Comparison of ENCODE assay signal across 8 mouse cellular contexts in the genomic region with DNA sequence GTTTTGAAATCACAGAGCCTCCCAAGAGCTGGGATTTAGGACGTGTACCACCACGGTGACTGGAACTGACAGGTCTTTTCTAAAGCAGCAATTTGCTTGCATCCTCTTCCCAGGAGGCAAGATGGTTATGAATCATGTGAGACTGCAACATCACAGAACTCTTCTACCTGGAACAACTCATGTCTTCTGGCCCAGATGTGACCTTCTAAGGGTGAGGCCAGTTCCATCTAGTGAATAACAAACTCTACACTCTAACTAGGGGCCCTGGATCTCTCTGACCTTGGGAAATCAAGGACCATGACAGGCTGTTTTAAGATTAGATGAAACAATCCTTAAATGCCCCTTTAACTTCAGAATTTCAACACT. TPM values are rescaled to one million over a fixed set of nuclear protein-coding genes. Genes with fewer than 3 reads are reported as not detected.
A peak's percentile ranks its signal among the peaks of the same experiment; 100 is the strongest.
DNase-seq lines count a peak whose midpoint lies in the region; ATAC-seq lines count a peak whose summit lies in the region.

No protein-coding gene starts in this region.

- peak overlapping the region; percentile 69; the same call in 1 of the 2 replicates for H3K4me2 ChIP-seq in lung, embryonic 15.5 days
- H3K4me2 ChIP-seq in liver, embryonic 12.5 days: peak overlapping the region; percentile 86

- 0 out of 2 replicates have a peak overlapping the region, but pooled peaks have one; percentile 2 for H3K9ac ChIP-seq in lung, embryonic 15.5 days
- no peak overlapping the region for H3K9ac ChIP-seq in liver, embryonic 12.5 days

- ATAC-seq in lung, embryonic 15.5 days (ENCODE audit: borderline replicate concordance, extremely low read depth, low FRiP score, low TSS enrichment): no peak
- ATAC-seq in liver, embryonic 12.5 days: no peak

- intact Hi-C loops in heart, postnatal 10 days (cut with DNase I): no loop called here

- DNase-seq in lung, postnatal 10 days: no peak
- DNase-seq in heart, postnatal 10 days: peak; percentile 32 to 40
- no peak for DNase-seq in thymus, adult 18-20 months
- no peak for DNase-seq in ovary, postnatal 14 days (ENCODE audit: low spot score)
- DNase-seq in testis, postnatal 10 days (ENCODE audit: low spot score): no peak
- no peak for DNase-seq in layer of hippocampus, adult 11-12 months (ENCODE audit: low spot score)

- no peak overlapping the region for H3K4me3 ChIP-seq in lung, embryonic 15.5 days
- no peak overlapping the region for H3K4me3 ChIP-seq in liver, embryonic 12.5 days

- peaks cover 8% of the 10 kb centered on the region for H3K36me3 ChIP-seq in lung, embryonic 15.5 days
- peaks cover 19% of the 10 kb centered on the region for H3K36me3 ChIP-seq in liver, embryonic 12.5 days

- no peaks in the 10 kb centered on the region for H3K27me3 ChIP-seq in lung, embryonic 15.5 days
- no peaks in the 10 kb centered on the region for H3K27me3 ChIP-seq in liver, embryonic 12.5 days (replicated peaks)

- 74% methylated on average over 2 of the region's 2 CpGs for WGBS in lung, embryonic 15.5 days
- 70% methylated on average over 2 of the region's 2 CpGs for WGBS in liver, embryonic 12.5 days (ENCODE audit: insufficient replicate concordance)

- peaks cover 24% of the 10 kb centered on the region for H3K4me1 ChIP-seq in lung, embryonic 15.5 days
- H3K4me1 ChIP-seq in liver, embryonic 12.5 days: peaks cover 29% of the 10 kb centered on the region

- H3K27ac ChIP-seq in lung, embryonic 15.5 days: no peak overlapping the region
- no peak overlapping the region for H3K27ac ChIP-seq in liver, embryonic 12.5 days

- no peaks in the 10 kb centered on the region for H3K9me3 ChIP-seq in lung, embryonic 15.5 days
- H3K9me3 ChIP-seq in liver, embryonic 12.5 days (replicated peaks): no peaks in the 10 kb centered on the region

RNA-seq across cellular contexts. Expression of gene Wdpcp, which starts 1.9 kb away (rescaled TPM):
- polyA plus RNA-seq in lung, embryonic 15.5 days (2015; fragmentation: Nextera tagmentation; extraction: Ambion mirVana): 10.1 and 12.5 TPM in 2 replicates
- 1 to 10 TPM; 6.5 to 6.7 TPM for total RNA-seq in heart, postnatal 10 days (2021)
- polyA plus RNA-seq in liver, embryonic 12.5 days (2016; fragmentation: Nextera tagmentation; extraction: Ambion mirVana): 2.4 and 2.8 TPM in 2 replicates

RNA-seq across cellular contexts. Expression of gene Mdh1, which starts 2.1 kb away (rescaled TPM):
- polyA plus RNA-seq in lung, embryonic 15.5 days (2015; fragmentation: Nextera tagmentation; extraction: Ambion mirVana): 406 and 436 TPM in 2 replicates
- total RNA-seq in heart, postnatal 10 days (2021): 1,000 to 10,000 TPM; 2,015 to 2,040 TPM
- polyA plus RNA-seq in liver, embryonic 12.5 days (2016; fragmentation: Nextera tagmentation; extraction: Ambion mirVana): 164 and 170 TPM in 2 replicates

Comparison
In these comparisons a context has a peak if more than half of its experiments do, and no peak if none do; other contexts are left out.
1. DNase-seq: peak in heart, postnatal 10 days (2 of 2); none in lung, postnatal 10 days (single experiment), thymus, adult 18-20 months (0 of 2), ovary, postnatal 14 days (single experiment), testis, postnatal 10 days (single experiment) and layer of hippocampus, adult 11-12 months (single experiment).